Comparison of ENCODE assay signal across 8 mouse cellular contexts in genomic region chr3:131271157-131271556, GRCm38 (mm10). TPM values are rescaled to one million over a fixed set of nuclear protein-coding genes. Genes with fewer than 3 reads are reported as not detected.
DNase-seq lines count a peak whose midpoint lies in the region; ATAC-seq lines count a peak whose summit lies in the region.

No protein-coding gene starts in this region.

- H3K4me2 ChIP-seq in embryonic facial prominence, embryonic 13.5 days = peak overlapping the region; percentile 70
- H3K4me2 ChIP-seq in heart, embryonic 16.5 days (ENCODE audit: low read depth, low read length) = peak overlapping the region; percentile 67

- H3K27me3 ChIP-seq in embryonic facial prominence, embryonic 13.5 days = no peaks in the 10 kb centered on the region
- H3K27me3 ChIP-seq in heart, embryonic 16.5 days (ENCODE audit: control insufficient read depth, insufficient read depth, low read length) = no peaks in the 10 kb centered on the region
- no peaks in the 10 kb centered on the region for H3K27me3 ChIP-seq in splenic B cell, adult 2 months (ENCODE audit: control insufficient read depth, insufficient read depth, low read length, poor library complexity, severe bottlenecking)

- H3K4me1 ChIP-seq in embryonic facial prominence, embryonic 13.5 days = peaks cover 35% of the 10 kb centered on the region
- peaks cover 33% of the 10 kb centered on the region for H3K4me1 ChIP-seq in heart, embryonic 16.5 days (ENCODE audit: control insufficient read depth, insufficient read depth, low read length)

- peak overlapping the region; percentile 63 for H3K4me3 ChIP-seq in embryonic facial prominence, embryonic 13.5 days
- peak overlapping the region; percentile 79 for H3K4me3 ChIP-seq in heart, embryonic 16.5 days (ENCODE audit: low read length)

- intact Hi-C loops in left cerebral cortex, postnatal 4 days (cut with DNase I) = no loop called here

- H3K9ac ChIP-seq in embryonic facial prominence, embryonic 13.5 days = peak overlapping the region; percentile 78
- H3K9ac ChIP-seq in heart, embryonic 16.5 days (ENCODE audit: low read length) = peak overlapping the region; percentile 84

- ATAC-seq in embryonic facial prominence, embryonic 13.5 days (ENCODE audit: insufficient number of reproducible peaks, insufficient read depth, low FRiP score, low TSS enrichment, low read depth) = no peak
- ATAC-seq in heart, embryonic 16.5 days (replicated peaks; ENCODE audit: extremely low read depth, insufficient read depth, low FRiP score) = peak; percentile 30; the same call in 1 of the 2 replicates
- peak; percentile 48 for ATAC-seq in megakaryocyte, adult 5-6 weeks (ENCODE audit: poor library complexity, severe bottlenecking)

- peak; percentile 27 for DNase-seq in left cerebral cortex, postnatal 4 days
- DNase-seq in left cerebral cortex, adult 11 months (ENCODE audit: low spot score) = no peak
- DNase-seq in kidney, postnatal 14 days = peak; percentile 86
- DNase-seq in splenic B cell, adult 2 months (ENCODE audit: low read depth, low spot score) = peak; percentile 18
- DNase-seq in cerebellum, adult 18-20 months = no peak

- no peaks in the 10 kb centered on the region for H3K9me3 ChIP-seq in embryonic facial prominence, embryonic 13.5 days
- H3K9me3 ChIP-seq in heart, embryonic 16.5 days (replicated peaks; ENCODE audit: control insufficient read depth, low read length) = no peaks in the 10 kb centered on the region

- H3K36me3 ChIP-seq in embryonic facial prominence, embryonic 13.5 days = peaks cover 6% of the 10 kb centered on the region; the same call in 1 of the 2 replicates
- H3K36me3 ChIP-seq in heart, embryonic 16.5 days (ENCODE audit: control insufficient read depth, insufficient read depth) = 0 out of 2 replicates have a peak, but pooled peaks cover 6% of the 10 kb centered on the region
- no peaks in the 10 kb centered on the region for H3K36me3 ChIP-seq in splenic B cell, adult 2 months (ENCODE audit: control insufficient read depth, insufficient read depth, low read length, poor library complexity, severe bottlenecking)

- H3K27ac ChIP-seq in embryonic facial prominence, embryonic 13.5 days = peak overlapping the region; percentile 80; the same call in 1 of the 2 replicates
- peak overlapping the region; percentile 91 for H3K27ac ChIP-seq in heart, embryonic 16.5 days (ENCODE audit: low read length)

- WGBS in embryonic facial prominence, embryonic 13.5 days = 8% methylated on average over 8 of the region's 8 CpGs
- 1% methylated on average over 8 of the region's 8 CpGs for WGBS in heart, embryonic 16.5 days

RNA-seq across cellular contexts. Expression of gene Hadh, which starts 0.7 kb away (rescaled TPM):
- total RNA-seq in left cerebral cortex, postnatal 4 days (2021) = 10 to 100 TPM; 16.5 to 18.2 TPM
- polyA plus RNA-seq in embryonic facial prominence, embryonic 13.5 days (2015; fragmentation: Nextera tagmentation; extraction: Ambion mirVana) = 106 and 110 TPM in 2 replicates
- 193 and 199 TPM in 2 replicates for polyA plus RNA-seq in heart, embryonic 16.5 days (2015; fragmentation: Nextera tagmentation; extraction: Ambion mirVana)
- total RNA-seq in megakaryocyte, adult 5-6 weeks (2015) = 25.3 and 34.4 TPM in 2 replicates
- total RNA-seq in megakaryocyte, adult 5-6 weeks (2017) = 26.0 and 29.6 TPM in 2 replicates

RNA-seq across cellular contexts. Expression of gene Cyp2u1, which starts 31.9 kb away (rescaled TPM):
- 10 to 100 TPM; 13.1 to 14.4 TPM for total RNA-seq in left cerebral cortex, postnatal 4 days (2021)
- 2.2 and 2.4 TPM in 2 replicates for polyA plus RNA-seq in embryonic facial prominence, embryonic 13.5 days (2015; fragmentation: Nextera tagmentation; extraction: Ambion mirVana)
- polyA plus RNA-seq in heart, embryonic 16.5 days (2015; fragmentation: Nextera tagmentation; extraction: Ambion mirVana) = 14.0 and 15.8 TPM in 2 replicates
- total RNA-seq in megakaryocyte, adult 5-6 weeks (2015) = 0.18 TPM in 1 of 2 replicates, not detected in the other
- total RNA-seq in megakaryocyte, adult 5-6 weeks (2017) = 0.15 and 0.20 TPM in 2 replicates

Comparison
In these comparisons a context has a peak if more than half of its experiments do, and no peak if none do; other contexts are left out.
1. DNase-seq: peak in left cerebral cortex, postnatal 4 days (single experiment), kidney, postnatal 14 days (single experiment) and splenic B cell, adult 2 months (single experiment); none in left cerebral cortex, adult 11 months (single experiment) and cerebellum, adult 18-20 months (0 of 2).
2. RNA of gene Cyp2u1, which starts 31.9 kb away (total RNA-seq): 13.1 to 14.4 TPM in left cerebral cortex, postnatal 4 days; 0.15 to 0.20 TPM in megakaryocyte, adult 5-6 weeks; every median in the first group is over 10 times any median in the second.